Mouse (Mus musculus): ENCODE measurements around the gene Tmigd3. TPM values are rescaled to one million over a fixed set of nuclear protein-coding genes. Genes with fewer than 3 reads are reported as not detected.

Tmigd3 gene
- polyA plus RNA-seq, 1 experiment from 2014 or later, result not detected

DNA sequence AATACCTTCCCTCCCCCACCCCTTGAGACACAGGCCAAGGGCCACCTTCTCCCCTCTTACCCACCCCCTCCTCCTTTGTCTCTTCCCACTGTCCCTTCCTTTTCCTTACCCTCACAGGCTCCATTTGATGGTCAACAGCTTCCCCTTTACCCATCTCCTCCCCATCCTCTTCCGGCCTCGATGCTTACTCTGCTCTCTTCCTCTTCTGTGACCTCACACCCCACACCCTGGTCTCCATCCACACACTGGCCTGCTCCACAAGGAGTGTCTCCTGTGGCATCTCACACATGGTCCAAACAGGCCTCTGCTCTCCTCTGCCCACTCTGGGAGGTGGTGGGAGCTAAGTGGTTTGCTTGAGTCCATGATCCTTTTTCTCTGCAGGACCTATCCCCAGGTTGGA, 7.2 kb downstream of the Tmigd3 start:
- WGBS, result 73% methylated on average over 2 of the region's 2 CpGs
- Histone ChIP-seq H3K9ac (no peak overlapping the region), H3K4me2 (no peak overlapping the region), H3K36me3 (no peaks in the 10 kb centered on the region), H3K9me3 (replicated peaks) (no peaks in the 10 kb centered on the region), H3K4me3 (replicated peaks) (no peak overlapping the region), H3K27ac (no peak overlapping the region), H3K4me1 (peaks cover 4% of the 10 kb centered on the region; the same call in 1 of the 2 replicates), H3K27me3 (no peaks in the 10 kb centered on the region)
- no peak for ATAC-seq (replicated peaks; ENCODE audit: low FRiP score)

DNA sequence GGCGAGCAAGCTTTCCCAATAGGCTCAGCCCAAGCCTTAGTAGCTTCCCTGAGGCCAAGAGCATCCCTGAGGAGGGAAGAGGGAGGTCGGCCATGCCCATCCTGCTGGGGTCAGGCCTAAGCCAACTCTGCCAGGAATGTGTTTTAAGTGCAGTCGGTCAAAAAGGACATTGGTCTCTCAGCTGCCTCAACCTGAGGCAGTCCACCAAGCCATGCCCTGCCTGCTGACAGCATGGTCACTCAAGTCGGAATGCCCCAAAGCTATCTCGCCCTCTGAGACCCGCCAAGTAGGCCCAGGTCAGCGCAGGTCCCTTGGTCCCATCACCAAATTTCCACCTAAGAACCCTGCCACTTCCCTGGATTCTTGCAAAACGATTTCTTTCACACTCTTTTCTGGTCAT, 8.0 kb downstream of the Tmigd3 start:
- no peak for ATAC-seq (replicated peaks; ENCODE audit: low FRiP score)
- Histone ChIP-seq H3K9me3 (replicated peaks) (no peaks in the 10 kb centered on the region), H3K27ac (no peak overlapping the region), H3K9ac (no peak overlapping the region), H3K4me3 (replicated peaks) (no peak overlapping the region), H3K36me3 (no peaks in the 10 kb centered on the region), H3K27me3 (no peaks in the 10 kb centered on the region), H3K4me1 (peaks cover 4% of the 10 kb centered on the region; the same call in 1 of the 2 replicates), H3K4me2 (no peak overlapping the region)
- 88% methylated on average over 8 of the region's 8 CpGs for WGBS

DNA sequence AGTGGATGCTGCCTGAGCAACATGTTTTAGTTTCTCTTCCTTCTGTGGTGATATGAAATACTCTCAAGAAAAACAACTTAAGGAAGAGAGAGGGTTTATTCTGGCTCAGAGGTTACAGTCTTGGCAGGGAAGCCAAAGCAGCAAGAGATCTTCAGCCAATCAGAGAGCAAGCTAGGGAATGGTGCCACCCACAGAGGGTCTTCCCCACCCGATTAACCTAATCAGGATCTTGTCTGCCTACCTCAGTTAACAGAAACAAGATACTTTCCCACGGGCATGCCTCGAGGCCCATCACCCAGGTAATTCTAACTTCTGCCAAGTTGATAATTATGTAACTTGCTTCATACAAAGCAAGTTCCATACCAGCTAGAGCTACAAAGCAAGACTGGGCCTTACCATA, 9.7 kb downstream of the Tmigd3 start:
- H3K9me3 ChIP-seq (replicated peaks), result no peaks in the 10 kb centered on the region
- WGBS, result 43% methylated on average over 3 of the region's 3 CpGs
- no peak for ATAC-seq (replicated peaks; ENCODE audit: low FRiP score)
- H3K27me3 ChIP-seq, result no peaks in the 10 kb centered on the region
- no peak overlapping the region for H3K4me3 ChIP-seq (replicated peaks)
- H3K4me1 ChIP-seq, result peaks cover 4% of the 10 kb centered on the region; the same call in 1 of the 2 replicates
- no peaks in the 10 kb centered on the region for H3K36me3 ChIP-seq
- H3K4me2 ChIP-seq, result no peak overlapping the region
- no peak overlapping the region for H3K27ac ChIP-seq
- no peak overlapping the region for H3K9ac ChIP-seq

DNA sequence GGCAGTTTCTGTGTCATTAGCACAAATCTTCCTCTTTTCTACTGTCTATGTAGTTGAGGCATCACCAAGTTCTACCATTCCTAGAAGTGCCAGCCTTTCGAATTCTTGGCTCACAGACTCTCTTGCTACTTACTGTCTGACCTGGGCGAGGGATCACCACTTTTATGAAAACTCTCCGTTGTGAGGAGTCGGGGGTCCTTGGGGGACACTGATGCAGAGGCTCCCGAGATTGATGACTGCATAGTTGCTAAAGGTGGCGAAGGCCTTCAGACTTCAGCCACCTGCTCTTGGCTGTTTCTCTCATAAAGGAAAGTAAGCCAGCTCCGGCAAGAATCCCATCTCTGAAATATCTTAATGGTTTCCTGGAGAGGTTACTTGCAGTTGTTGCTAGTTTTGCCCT, 11.4 kb downstream of the Tmigd3 start:
- no peaks in the 10 kb centered on the region for H3K9me3 ChIP-seq (replicated peaks)
- 91% methylated on average over 7 of the region's 7 CpGs for WGBS
- H3K4me2 ChIP-seq, result no peak overlapping the region
- no peak overlapping the region for H3K4me3 ChIP-seq (replicated peaks)
- no peaks in the 10 kb centered on the region for H3K36me3 ChIP-seq
- no peaks in the 10 kb centered on the region for H3K27me3 ChIP-seq
- H3K9ac ChIP-seq, result no peak overlapping the region
- no peaks in the 10 kb centered on the region for H3K4me1 ChIP-seq
- ATAC-seq (replicated peaks; ENCODE audit: low FRiP score), result no peak
- no peak overlapping the region for H3K27ac ChIP-seq

DNA sequence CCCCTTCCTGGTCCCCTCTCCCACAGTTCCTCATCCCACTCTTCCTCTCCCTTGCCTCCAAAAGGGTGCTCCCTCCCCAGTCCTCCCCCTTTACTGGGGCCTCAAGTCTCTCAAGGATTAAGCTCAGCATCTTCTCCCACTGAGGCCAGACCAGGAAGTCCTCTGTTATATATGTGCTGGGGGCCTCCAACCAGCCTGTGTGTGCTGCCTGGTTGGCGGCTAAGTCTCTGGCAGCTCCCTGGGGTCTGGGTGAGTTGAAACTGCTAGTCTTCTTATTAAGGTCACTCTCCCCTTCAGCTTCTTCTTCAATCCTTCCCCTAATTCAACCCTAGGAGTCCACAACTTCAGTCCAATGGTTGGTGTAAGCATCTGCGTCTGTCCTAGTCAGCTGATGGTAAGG, 12.4 kb downstream of the Tmigd3 start:
- WGBS, result 93% methylated on average over 2 of the region's 2 CpGs
- H3K36me3 ChIP-seq, result no peaks in the 10 kb centered on the region
- no peak overlapping the region for H3K4me3 ChIP-seq (replicated peaks)
- no peak overlapping the region for H3K9ac ChIP-seq
- no peak overlapping the region for H3K4me2 ChIP-seq
- no peak for ATAC-seq (replicated peaks; ENCODE audit: low FRiP score)
- no peaks in the 10 kb centered on the region for H3K4me1 ChIP-seq
- H3K9me3 ChIP-seq (replicated peaks), result no peaks in the 10 kb centered on the region
- H3K27me3 ChIP-seq, result no peaks in the 10 kb centered on the region
- no peak overlapping the region for H3K27ac ChIP-seq

DNA sequence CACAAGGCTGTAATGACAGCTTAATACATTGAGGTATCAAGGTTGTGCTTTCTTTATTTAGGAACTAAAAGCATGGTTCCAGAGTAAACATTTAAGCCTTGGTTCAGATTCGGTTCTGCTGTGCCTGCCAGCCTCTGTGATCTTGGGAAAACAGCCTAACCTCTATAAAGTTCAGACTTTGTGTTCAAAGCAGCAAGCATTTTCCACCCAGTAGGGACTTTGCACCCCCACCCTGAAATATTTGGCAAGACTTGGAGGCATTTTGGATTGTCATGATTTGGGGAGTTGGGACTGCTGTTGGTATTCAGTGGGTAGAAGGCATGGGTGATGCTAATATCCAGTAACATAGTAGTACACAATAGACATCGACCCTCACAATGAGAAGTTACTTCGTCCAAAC, 18.3 kb downstream of the Tmigd3 start:
- Histone ChIP-seq H3K36me3 (no peaks in the 10 kb centered on the region), H3K27me3 (no peaks in the 10 kb centered on the region), H3K27ac (no peak overlapping the region), H3K9ac (no peak overlapping the region), H3K4me3 (replicated peaks) (no peak overlapping the region), H3K4me2 (no peak overlapping the region), H3K9me3 (replicated peaks) (no peaks in the 10 kb centered on the region), H3K4me1 (peaks cover 28% of the 10 kb centered on the region)
- ATAC-seq (replicated peaks; ENCODE audit: low FRiP score), result no peak
- WGBS, result 83% methylated on average over 3 of the region's 3 CpGs

DNA sequence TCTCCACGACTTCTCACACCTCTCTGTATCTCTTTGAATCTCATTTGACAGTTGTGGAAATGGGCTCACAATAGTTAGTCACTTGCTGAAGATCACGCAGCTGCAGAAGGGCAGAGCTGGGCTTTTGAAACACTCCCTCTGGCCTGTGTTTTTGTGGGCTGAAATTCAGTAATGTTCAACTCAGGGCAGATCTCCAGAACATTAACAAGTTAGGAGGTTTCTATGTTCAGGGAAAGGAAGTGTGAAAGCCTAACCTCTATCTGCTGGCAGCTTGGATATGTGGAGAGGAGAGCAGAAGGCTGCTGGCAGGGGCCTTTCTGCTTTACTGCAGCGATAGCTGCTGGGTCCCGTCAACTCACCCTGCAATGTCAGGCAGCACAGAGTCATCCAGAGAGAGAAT, 19.5 kb downstream of the Tmigd3 start:
- no peak overlapping the region for H3K9ac ChIP-seq
- no peak overlapping the region for H3K27ac ChIP-seq
- H3K36me3 ChIP-seq, result no peaks in the 10 kb centered on the region
- no peaks in the 10 kb centered on the region for H3K27me3 ChIP-seq
- 69% methylated on average over 4 of the region's 4 CpGs for WGBS
- no peak overlapping the region for H3K4me2 ChIP-seq
- ATAC-seq (replicated peaks; ENCODE audit: low FRiP score), result no peak
- H3K4me3 ChIP-seq (replicated peaks), result no peak overlapping the region
- no peaks in the 10 kb centered on the region for H3K9me3 ChIP-seq (replicated peaks)
- H3K4me1 ChIP-seq, result peaks cover 41% of the 10 kb centered on the region

DNA sequence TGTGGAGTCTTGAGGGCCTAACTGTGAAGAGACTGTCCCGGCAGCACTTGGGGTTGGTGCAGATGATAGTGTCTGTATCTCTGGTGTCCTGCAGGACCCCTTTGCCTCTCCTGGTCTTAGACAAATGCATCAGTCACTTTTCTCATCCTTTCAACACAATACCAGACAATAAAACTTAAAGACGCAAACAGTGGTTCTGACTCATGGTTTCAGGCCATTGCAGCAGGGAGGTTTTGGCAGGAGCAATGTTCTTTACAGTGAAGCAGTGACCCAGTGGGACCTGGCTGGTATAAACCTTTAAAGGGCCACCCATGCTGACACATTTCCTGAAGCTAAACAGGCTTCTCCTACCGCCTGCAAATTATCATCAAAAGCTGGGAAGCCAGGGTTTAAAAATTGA, 20.4 kb downstream of the Tmigd3 start:
- Histone ChIP-seq H3K4me3 (replicated peaks) (no peak overlapping the region), H3K27me3 (no peaks in the 10 kb centered on the region), H3K9me3 (replicated peaks) (no peaks in the 10 kb centered on the region), H3K27ac (peak overlapping the region; percentile 69; the same call in 1 of the 2 replicates), H3K4me1 (peaks cover 43% of the 10 kb centered on the region), H3K4me2 (no peak overlapping the region), H3K36me3 (no peaks in the 10 kb centered on the region), H3K9ac (no peak overlapping the region)
- WGBS, result 48% methylated on average over 3 of the region's 3 CpGs
- ATAC-seq (replicated peaks; ENCODE audit: low FRiP score), result no peak

DNA sequence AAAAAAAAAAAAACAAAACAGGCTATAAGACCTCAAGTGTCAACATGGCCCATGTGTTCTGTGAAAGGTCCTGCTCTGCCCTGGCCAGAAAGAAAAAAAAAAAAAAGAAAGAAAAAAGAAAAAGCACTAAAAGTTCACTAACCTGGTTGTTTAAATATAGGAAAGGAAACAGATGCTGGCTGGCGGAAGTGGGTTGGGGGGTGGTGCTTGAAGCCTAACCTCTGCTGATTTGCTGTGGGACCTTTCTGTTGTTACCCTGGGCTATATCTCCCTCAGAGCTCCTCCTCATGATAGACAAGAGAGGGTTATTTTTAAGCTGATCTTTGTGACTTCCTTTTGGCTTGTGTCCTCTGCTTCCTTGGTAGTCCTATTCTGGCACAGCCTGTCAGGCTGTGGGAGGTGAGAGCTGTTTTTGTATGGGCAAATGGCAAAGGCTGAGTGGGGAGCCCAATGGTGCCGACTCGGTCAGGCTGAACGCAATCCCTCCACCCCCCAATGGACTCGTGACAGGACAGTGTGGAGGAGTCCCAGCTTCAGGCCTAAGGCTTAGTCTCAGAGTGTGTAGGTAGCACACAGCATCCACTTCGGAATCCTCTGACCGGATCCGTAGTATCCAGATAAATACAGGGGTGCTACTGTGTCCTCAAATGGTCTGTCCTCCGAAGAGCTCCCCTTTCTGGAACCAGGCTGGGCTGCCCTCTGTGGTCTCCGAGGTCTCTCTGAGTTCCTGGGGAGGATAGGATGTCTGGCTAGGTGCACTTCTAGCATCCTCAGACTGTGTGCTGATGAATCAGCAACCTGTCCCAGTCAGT, 21.3 kb downstream of the Tmigd3 start:
- Histone ChIP-seq H3K27me3 (no peaks in the 10 kb centered on the region), H3K27ac (peak overlapping the region; percentile 69), H3K4me1 (peaks cover 43% of the 10 kb centered on the region), H3K9me3 (replicated peaks) (no peaks in the 10 kb centered on the region), H3K4me2 (no peak overlapping the region), H3K4me3 (replicated peaks) (no peak overlapping the region), H3K36me3 (no peaks in the 10 kb centered on the region), H3K9ac (no peak overlapping the region)
- WGBS, result 60% methylated on average over 10 of the region's 10 CpGs
- 0 out of 2 replicates have a peak, but pooled peaks have one; percentile 25 for ATAC-seq (replicated peaks; ENCODE audit: low FRiP score)

DNA sequence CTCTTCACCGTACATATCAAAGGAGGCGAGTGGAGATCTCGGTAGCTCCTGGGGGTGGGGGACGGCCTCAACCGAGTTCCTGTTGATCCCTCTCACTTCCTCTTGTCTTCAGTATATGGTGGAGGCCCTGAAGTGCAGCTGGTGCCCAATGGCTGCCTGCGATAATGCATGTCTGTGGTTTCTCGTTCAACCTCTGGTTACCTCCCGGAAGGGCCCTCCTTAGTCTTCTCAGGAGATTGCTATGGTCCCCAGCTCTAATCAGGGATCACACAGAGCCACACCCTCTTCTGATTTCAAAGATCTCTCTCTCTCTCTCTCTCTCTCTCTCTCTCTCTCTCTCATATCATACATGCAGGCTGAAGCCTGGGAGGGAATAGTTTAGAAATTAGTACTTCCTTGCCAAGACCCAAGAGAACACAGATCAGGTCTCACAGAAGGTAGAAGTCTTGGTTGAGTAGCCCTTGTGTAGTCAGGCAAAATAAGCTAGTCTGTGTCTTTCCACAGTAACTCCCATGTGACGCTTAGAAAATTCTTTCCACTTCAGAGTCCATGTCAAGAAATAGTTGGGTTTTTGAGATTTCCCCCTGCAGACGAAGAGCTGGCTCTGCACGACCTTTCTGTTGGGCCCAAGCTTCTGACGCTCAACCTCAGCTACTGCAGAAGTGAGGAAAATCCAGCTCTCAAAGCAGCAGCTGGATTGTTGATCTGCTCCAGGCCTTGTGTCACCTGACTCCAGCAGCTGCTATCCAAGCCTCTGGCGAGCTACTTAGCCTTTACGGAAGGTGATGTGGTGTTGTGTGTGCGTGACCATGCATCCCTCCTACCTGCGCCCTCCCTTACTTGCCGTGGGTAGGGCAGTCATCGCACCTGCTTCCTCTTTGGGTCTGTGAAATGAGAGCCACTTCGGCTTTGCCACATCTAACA, 22.1 kb downstream of the Tmigd3 start:
- no peak overlapping the region for H3K4me2 ChIP-seq
- H3K27me3 ChIP-seq, result no peaks in the 10 kb centered on the region
- 74% methylated on average over 19 of the region's 19 CpGs for WGBS
- no peaks in the 10 kb centered on the region for H3K36me3 ChIP-seq
- no peak; the same call in 1 of the 2 replicates for ATAC-seq (replicated peaks; ENCODE audit: low FRiP score)
- no peak overlapping the region for H3K4me3 ChIP-seq (replicated peaks)
- H3K4me1 ChIP-seq, result peaks cover 43% of the 10 kb centered on the region
- peak overlapping the region; percentile 69 for H3K27ac ChIP-seq
- H3K9me3 ChIP-seq (replicated peaks), result no peaks in the 10 kb centered on the region
- no peak overlapping the region for H3K9ac ChIP-seq

DNA sequence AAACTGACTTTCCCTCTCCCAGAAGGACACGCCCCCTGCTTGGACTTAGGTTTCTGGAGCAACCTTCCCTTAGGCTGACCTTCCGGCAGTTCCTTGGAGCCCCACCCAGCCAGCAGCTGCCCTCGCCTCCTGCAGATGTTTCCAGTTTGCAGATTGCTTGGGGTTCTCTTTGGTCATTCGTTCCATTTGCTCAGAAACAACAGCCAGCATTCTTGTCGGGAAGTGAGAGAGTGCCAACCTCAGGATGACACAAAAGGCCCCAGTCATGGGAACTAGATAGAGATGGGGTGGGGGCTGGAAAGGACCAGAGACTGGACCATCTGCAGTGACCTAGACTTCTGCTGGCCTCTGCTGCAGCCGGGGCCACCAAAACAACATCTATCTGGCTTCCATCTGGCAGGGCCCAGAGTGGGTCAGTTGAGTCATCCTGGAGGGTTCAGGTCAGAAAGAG, 23.3 kb downstream of the Tmigd3 start:
- peak; percentile 30; the same call in 1 of the 2 replicates for ATAC-seq (replicated peaks; ENCODE audit: low FRiP score)
- peak overlapping the region; percentile 49 for H3K27ac ChIP-seq
- 36% methylated on average over 6 of the region's 6 CpGs for WGBS

More for the DNA sequence above, 23.3 kb downstream of the Tmigd3 start:
- H3K36me3 ChIP-seq, result no peaks in the 10 kb centered on the region
- no peak overlapping the region for H3K9ac ChIP-seq
- no peaks in the 10 kb centered on the region for H3K9me3 ChIP-seq (replicated peaks)
- H3K4me3 ChIP-seq (replicated peaks), result no peak overlapping the region
- no peak overlapping the region for H3K4me2 ChIP-seq
- peaks cover 43% of the 10 kb centered on the region for H3K4me1 ChIP-seq
- no peaks in the 10 kb centered on the region for H3K27me3 ChIP-seq
